Mouse (Mus musculus) cortical plate, adult 2 months (tissue): ENCODE measurements around the gene Ehd1. TPM values are rescaled to one million over a fixed set of nuclear protein-coding genes. Genes with fewer than 3 reads are reported as not detected.

Experiments
- H3K27ac ChIP-seq: fragments of 200-500 bp; 2 replicates; pipeline ENCODE4 v1.5.1; 2012; ENCODE audit warnings: low read length, control low read depth, inconsistent platforms; ENCODE audit not compliant: insufficient read depth
- H3K4me1 ChIP-seq: fragments of 200-500 bp; 2 replicates; pipeline ENCODE4 v1.6.1; 2011; ENCODE audit warnings: low read length; ENCODE audit not compliant: control insufficient read depth, insufficient read depth
- H3K4me3 ChIP-seq: fragments of 200-500 bp; 2 replicates; pipeline ENCODE4 v1.5.1; 2011; ENCODE audit warnings: mild to moderate bottlenecking, low read length, control low read depth; ENCODE audit not compliant: insufficient read depth
- CTCF ChIP-seq: fragments of 200-500 bp; IDR thresholded peaks from 2 replicates; pipeline ENCODE4 v1.5.1; 2011; ENCODE audit warnings: mild to moderate bottlenecking, control low read depth, low read length; ENCODE audit not compliant: insufficient read depth; ENCODE audit errors: extremely low read depth
- POLR2A ChIP-seq: fragments of 200-500 bp; IDR thresholded peaks from 2 replicates; pipeline ENCODE4 v1.6.1; 2011; ENCODE audit warnings: mild to moderate bottlenecking, low read length, control low read depth; ENCODE audit not compliant: insufficient read depth; ENCODE audit errors: extremely low read depth
- polyA plus RNA-seq: library from polyadenylated mRNA; depleted of rRNA; stranded (reverse); fragments of >200 nt; gene quantifications from 2 replicates; pipeline ENCODE4 v1.2.3, GENCODE M21; 2012; rRNA removed

Gene Ehd1
- polyA plus RNA-seq, 1 experiment = 48.2 TPM

DNA sequence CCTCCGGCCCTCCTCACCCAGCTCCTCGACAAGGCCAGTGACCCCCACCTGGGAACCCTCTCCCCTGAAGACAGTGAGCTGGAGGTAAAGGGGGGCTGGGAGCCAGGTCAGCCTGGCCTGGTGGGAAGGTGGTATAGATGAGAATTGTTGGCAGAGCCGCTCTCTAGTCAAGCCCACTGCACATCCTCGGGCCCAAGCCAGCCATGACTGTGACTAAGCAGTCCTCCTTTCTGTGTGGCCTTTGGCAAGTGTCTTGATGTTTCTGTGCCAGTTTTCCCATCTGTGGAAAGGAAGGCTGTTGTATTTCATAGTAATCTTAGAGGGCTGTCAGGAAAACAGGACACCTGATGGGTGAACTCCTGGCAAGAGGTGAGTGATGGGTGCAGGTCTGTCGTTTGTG is 67.5 kb downstream of the Ehd1 start:
- Histone ChIP-seq H3K27ac (no peak overlapping the region), H3K4me1 (no peaks in the 10 kb centered on the region), H3K4me3 (no peak overlapping the region)
- no peak for TF ChIP-seq POLR2A
- TF ChIP-seq CTCF = no peak

DNA sequence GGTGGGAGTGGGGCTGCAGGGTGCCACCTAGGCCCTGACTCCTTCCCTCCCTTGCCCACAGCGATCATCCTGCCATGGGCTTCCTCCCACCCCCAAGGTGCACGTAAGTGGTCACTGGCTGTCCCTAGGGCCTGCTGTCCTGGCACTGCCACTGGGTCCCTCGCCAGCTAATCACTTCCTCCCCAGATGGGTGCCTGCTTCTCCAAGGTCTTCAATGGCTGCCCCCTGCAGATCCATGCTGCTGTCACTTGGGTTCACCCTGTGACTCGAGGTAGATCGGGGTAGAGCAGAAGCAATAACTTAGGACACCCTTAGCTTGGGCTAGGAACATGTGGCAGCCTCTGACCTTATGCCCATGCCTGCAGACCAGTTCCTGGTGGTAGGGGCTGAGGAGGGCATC is 69.5 kb downstream of the Ehd1 start:
- H3K4me3 ChIP-seq = no peak overlapping the region
- H3K27ac ChIP-seq = no peak overlapping the region
- H3K4me1 ChIP-seq = no peaks in the 10 kb centered on the region
- TF ChIP-seq CTCF (no peak), POLR2A (no peak)

DNA sequence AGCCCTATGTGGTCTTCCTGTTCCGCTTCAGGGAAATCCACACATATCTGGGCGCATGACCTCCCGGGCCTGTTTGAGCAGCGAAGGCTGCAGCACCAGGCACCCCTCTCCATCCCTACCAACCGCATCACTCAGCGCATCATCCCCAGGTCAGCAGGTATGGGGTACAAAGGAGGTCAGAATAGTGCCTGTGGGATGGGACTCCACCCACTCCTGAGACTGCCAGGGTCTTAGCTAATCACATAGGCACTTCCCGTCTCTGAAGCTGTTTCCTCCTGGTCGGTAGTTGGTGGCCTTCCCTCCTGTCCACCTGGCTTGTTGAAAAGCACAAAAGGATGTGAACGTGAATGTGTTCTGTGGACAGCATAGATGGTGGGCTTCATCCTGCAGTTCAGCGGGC is 70.1 kb downstream of the Ehd1 start:
- TF ChIP-seq POLR2A = no peak
- TF ChIP-seq CTCF = no peak
- Histone ChIP-seq H3K27ac (no peak overlapping the region), H3K4me1 (no peaks in the 10 kb centered on the region), H3K4me3 (no peak overlapping the region)

- TF ChIP-seq CTCF (no peak), POLR2A (no peak)
- Histone ChIP-seq H3K27ac (no peak overlapping the region), H3K4me1 (no peaks in the 10 kb centered on the region), H3K4me3 (no peak overlapping the region)
These were observed 71.1 kb downstream of the Ehd1 start for GRCm38 (mm10) chr19:6347615-6348014.

GRCm38 (mm10) chr19:6348717-6349116 is 72.2 kb downstream of the Ehd1 start:
- Histone ChIP-seq H3K27ac (no peak overlapping the region), H3K4me1 (no peaks in the 10 kb centered on the region), H3K4me3 (no peak overlapping the region)
- TF ChIP-seq POLR2A (no peak), CTCF (no peak)

GRCm38 (mm10) chr19:6349215-6349983 is 72.9 kb downstream of the Ehd1 start:
- Histone ChIP-seq H3K4me3 (no peak overlapping the region), H3K4me1 (no peaks in the 10 kb centered on the region), H3K27ac (no peak overlapping the region)
- TF ChIP-seq POLR2A (no peak), CTCF (no peak)

Other genes with a start within 250 kb of the Ehd1 start
- 25.4 and 27.5 TPM in 2 replicates for gene Syvn1, start 230.1 kb upstream of the Ehd1 start, polyA plus RNA-seq
- 41.4 and 44.4 TPM in 2 replicates for gene Mrpl49, start 218.9 kb upstream of the Ehd1 start, polyA plus RNA-seq
- gene Fau, start 218.9 kb upstream of the Ehd1 start, polyA plus RNA-seq = 920 and 922 TPM in 2 replicates
- 58.0 and 58.9 TPM in 2 replicates for gene Znhit2, start 215.5 kb upstream of the Ehd1 start, polyA plus RNA-seq
- gene Tm7sf2, start 208.4 kb upstream of the Ehd1 start, polyA plus RNA-seq = 59.3 and 60.1 TPM in 2 replicates
- gene Vps51, start 199.5 kb upstream of the Ehd1 start, polyA plus RNA-seq = 97.2 and 98.2 TPM in 2 replicates
- not detected in 2 replicates for gene Tmem262, start 196.7 kb upstream of the Ehd1 start, polyA plus RNA-seq
- gene Gm28374, start 194.5 kb upstream of the Ehd1 start, polyA plus RNA-seq = 0.67 and 0.83 TPM in 2 replicates
- gene Zfpl1, start 191.8 kb upstream of the Ehd1 start, polyA plus RNA-seq = 81.1 and 83.9 TPM in 2 replicates
- 0.15 and 0.44 TPM in 2 replicates for gene Cdca5, start 191.7 kb upstream of the Ehd1 start, polyA plus RNA-seq
- gene AC131692.1, start 182.3 kb upstream of the Ehd1 start, polyA plus RNA-seq = not detected in 2 replicates
- 0.13 and 0.21 TPM in 2 replicates for gene Naaladl1, start 170.9 kb upstream of the Ehd1 start, polyA plus RNA-seq
- gene Sac3d1, start 158.1 kb upstream of the Ehd1 start, polyA plus RNA-seq = 31.8 and 35.1 TPM in 2 replicates
- 63.8 and 68.9 TPM in 2 replicates for gene Snx15, start 148.4 kb upstream of the Ehd1 start, polyA plus RNA-seq
- gene Batf2, start 135.7 kb upstream of the Ehd1 start, polyA plus RNA-seq = 0.50 and 0.57 TPM in 2 replicates
- 123 and 135 TPM in 2 replicates for gene Arl2, start 135.2 kb upstream of the Ehd1 start, polyA plus RNA-seq
- 0.09 and 0.23 TPM in 2 replicates for gene Majin, start 92.3 kb upstream of the Ehd1 start, polyA plus RNA-seq
- 0.21 TPM in 1 of 2 replicates, not detected in the other for gene Gpha2, start 50.3 kb upstream of the Ehd1 start, polyA plus RNA-seq
- 154 and 160 TPM in 2 replicates for gene Ppp2r5b, start 40.9 kb upstream of the Ehd1 start, polyA plus RNA-seq
- 28.9 and 31.0 TPM in 2 replicates for gene Atg2a, start 35.1 kb upstream of the Ehd1 start, polyA plus RNA-seq
- 2.1 and 2.4 TPM in 2 replicates for gene Cdc42bpg, start 29.7 kb downstream of the Ehd1 start, polyA plus RNA-seq
- 75.2 and 76.5 TPM in 2 replicates for gene Men1, start 58.3 kb downstream of the Ehd1 start, polyA plus RNA-seq
- 237 and 248 TPM in 2 replicates for gene Map4k2, start 64.4 kb downstream of the Ehd1 start, polyA plus RNA-seq
- gene Sf1, start 87.0 kb downstream of the Ehd1 start, polyA plus RNA-seq = 145 and 149 TPM in 2 replicates
- gene Pygm, start 107.7 kb downstream of the Ehd1 start, polyA plus RNA-seq = 40.9 and 46.2 TPM in 2 replicates
- gene Rasgrp2, start 122.6 kb downstream of the Ehd1 start, polyA plus RNA-seq = 52.5 and 78.6 TPM in 2 replicates
- gene Nrxn2, start 142.0 kb downstream of the Ehd1 start, polyA plus RNA-seq = 279 and 288 TPM in 2 replicates